Mouse (Mus musculus) forebrain, embryonic 14.5 days (tissue): ENCODE results near the gene Tmem72. TPM values are rescaled to one million over a fixed set of nuclear protein-coding genes. Genes with fewer than 3 reads are reported as not detected.

Source experiments
- ATAC-seq: fragments of 200-750 bp; cut with Nextera tagmentation; 2 replicates; pipeline ENCODE4 v1.8.0; 2017; ENCODE audit warnings: mild to moderate bottlenecking, moderate library complexity
- DNase-seq: peaks from one replicate; pipeline ENCODE4 v3.0.0-alpha.2; 2015; ENCODE audit warnings: low spot score
- H3K27ac ChIP-seq: fragments of 300-500 bp; sonication (generic); 2 replicates; pipeline ENCODE4 v1.5.1; 2014; ENCODE audit warnings: low read depth, mild to moderate bottlenecking, control low read depth, low read length, moderate library complexity
- H3K27me3 ChIP-seq: fragments of 300-500 bp; sonication (generic); replicated peaks from 2 replicates; pipeline ENCODE4 v1.6.1; 2014; ENCODE audit warnings: low read length, control low read depth, mixed read lengths; ENCODE audit not compliant: control insufficient read depth, insufficient read depth
- H3K36me3 ChIP-seq: fragments of 300-500 bp; sonication (generic); 2 replicates; pipeline ENCODE4 v1.6.1; 2014; ENCODE audit warnings: low read length, control low read depth; ENCODE audit not compliant: control insufficient read depth, insufficient read depth
- H3K4me1 ChIP-seq: fragments of 300-500 bp; sonication (generic); 2 replicates; pipeline ENCODE4 v1.6.1; 2014; ENCODE audit warnings: antibody characterized with exemption, low read length, control low read depth; ENCODE audit not compliant: control insufficient read depth, insufficient read depth
- H3K4me2 ChIP-seq: fragments of 300-500 bp; sonication (generic); 2 replicates; pipeline ENCODE4 v1.6.1; 2014; ENCODE audit warnings: mild to moderate bottlenecking, control low read depth, low read length
- H3K4me3 ChIP-seq: fragments of 300-500 bp; sonication (generic); 2 replicates; pipeline ENCODE4 v1.5.1; 2014; ENCODE audit warnings: low read depth, low read length, control low read depth
- H3K9ac ChIP-seq: fragments of 300-500 bp; sonication (generic); 2 replicates; pipeline ENCODE4 v1.6.1; 2014; ENCODE audit warnings: mild to moderate bottlenecking, low read length, control low read depth, moderate library complexity
- H3K9me3 ChIP-seq: fragments of 300-500 bp; sonication (generic); replicated peaks from 2 replicates; pipeline ENCODE4 v1.6.1; 2016; ENCODE audit warnings: low read length, control low read depth, mixed read lengths; ENCODE audit not compliant: control insufficient read depth
- WGBS: fragments of 180-500 bp; shearing (Covaris S2); extraction: QIAGEN DNeasy Blood & Tissue Kit; methylation state at CpG from one replicate; pipeline ENCODE4 v1.1.7; 2014; 5-methylcytosine and 5-hydroxymethylcytosine counted together
- polyA plus RNA-seq: library from polyadenylated mRNA; unstranded; fragments of >200 nt; fragmentation: Nextera tagmentation; extraction: Ambion mirVana; gene quantifications from 2 replicates; pipeline ENCODE4 v1.2.1, GENCODE M21; 2014

Tmem72 gene
- polyA plus RNA-seq, 1 experiment from 2014 or later, result 0.80 TPM

- Histone ChIP-seq H3K4me1 (peaks cover 28% of the 10 kb centered on the region), H3K36me3 (no peaks in the 10 kb centered on the region), H3K4me2 (no peak overlapping the region), H3K27me3 (no peaks in the 10 kb centered on the region), H3K9ac (no peak overlapping the region), H3K9me3 (no peaks in the 10 kb centered on the region), H3K4me3 (no peak overlapping the region), H3K27ac (no peak overlapping the region)
- DNase-seq, result peak; percentile 44
- ATAC-seq, result no peak
- 12% methylated on average over 3 of the region's 3 CpGs for WGBS
Observed at GRCm38 (mm10) chr6:116666892-116667291, 49.8 kb downstream of the Tmem72 start.

DNA sequence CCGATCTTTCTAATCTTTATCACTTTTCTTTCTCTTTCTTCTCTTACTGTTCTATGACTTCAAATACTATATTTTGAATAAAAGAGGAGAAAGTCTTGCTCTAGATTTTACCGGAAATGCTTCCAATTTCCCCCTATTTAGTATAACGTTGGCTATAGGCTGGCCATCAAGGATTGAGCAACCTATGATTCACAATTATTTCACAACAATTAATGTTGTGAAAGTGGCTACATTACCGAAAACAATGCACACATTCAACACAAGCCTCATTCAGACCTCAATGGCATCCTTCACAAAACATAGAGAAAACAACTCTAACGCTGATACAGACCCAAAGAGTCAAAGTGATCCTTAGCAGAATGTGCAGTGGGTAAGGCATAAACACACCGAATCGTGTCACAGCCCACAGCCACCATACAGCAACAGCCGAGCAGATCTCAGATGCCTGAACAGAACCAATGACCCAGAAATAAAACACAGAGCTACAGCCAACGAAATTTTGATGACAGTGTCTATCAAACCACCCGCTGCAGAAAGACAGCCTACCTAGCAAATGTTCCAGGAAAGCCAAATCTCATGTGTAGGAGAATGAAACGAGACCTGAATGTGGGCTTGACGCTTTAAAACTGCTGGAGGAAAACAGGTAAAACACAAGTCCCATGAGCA is 50.5 kb downstream of the Tmem72 start:
- no peak for ATAC-seq
- H3K9me3 ChIP-seq, result no peaks in the 10 kb centered on the region
- WGBS, result 59% methylated on average over 12 of the region's 12 CpGs
- H3K4me1 ChIP-seq, result peaks cover 27% of the 10 kb centered on the region
- DNase-seq, result no peak
- H3K27me3 ChIP-seq, result no peaks in the 10 kb centered on the region
- no peak overlapping the region for H3K4me3 ChIP-seq
- no peak overlapping the region for H3K27ac ChIP-seq
- H3K36me3 ChIP-seq, result no peaks in the 10 kb centered on the region
- H3K9ac ChIP-seq, result no peak overlapping the region
- H3K4me2 ChIP-seq, result no peak overlapping the region

GRCm38 (mm10) chr6:116664830-116665229 is 51.9 kb downstream of the Tmem72 start:
- 72% methylated on average over 3 of the region's 3 CpGs for WGBS
- Histone ChIP-seq H3K27ac (no peak overlapping the region), H3K9me3 (no peaks in the 10 kb centered on the region), H3K4me2 (no peak overlapping the region), H3K4me3 (no peak overlapping the region), H3K27me3 (no peaks in the 10 kb centered on the region), H3K36me3 (no peaks in the 10 kb centered on the region), H3K9ac (no peak overlapping the region), H3K4me1 (peaks cover 14% of the 10 kb centered on the region)
- DNase-seq (no peak), ATAC-seq (no peak)

- no peaks in the 10 kb centered on the region for H3K27me3 ChIP-seq
- DNase-seq, result no peak
- no peak overlapping the region for H3K4me3 ChIP-seq
- no peak for ATAC-seq
- no peak overlapping the region for H3K9ac ChIP-seq
- H3K9me3 ChIP-seq, result no peaks in the 10 kb centered on the region
- H3K4me1 ChIP-seq, result peaks cover 11% of the 10 kb centered on the region
- WGBS, result 84% methylated on average over 6 of the region's 6 CpGs
- no peak overlapping the region for H3K27ac ChIP-seq
- no peaks in the 10 kb centered on the region for H3K36me3 ChIP-seq
- H3K4me2 ChIP-seq, result no peak overlapping the region
Observed at GRCm38 (mm10) chr6:116664031-116664430, 52.7 kb downstream of the Tmem72 start.

DNA sequence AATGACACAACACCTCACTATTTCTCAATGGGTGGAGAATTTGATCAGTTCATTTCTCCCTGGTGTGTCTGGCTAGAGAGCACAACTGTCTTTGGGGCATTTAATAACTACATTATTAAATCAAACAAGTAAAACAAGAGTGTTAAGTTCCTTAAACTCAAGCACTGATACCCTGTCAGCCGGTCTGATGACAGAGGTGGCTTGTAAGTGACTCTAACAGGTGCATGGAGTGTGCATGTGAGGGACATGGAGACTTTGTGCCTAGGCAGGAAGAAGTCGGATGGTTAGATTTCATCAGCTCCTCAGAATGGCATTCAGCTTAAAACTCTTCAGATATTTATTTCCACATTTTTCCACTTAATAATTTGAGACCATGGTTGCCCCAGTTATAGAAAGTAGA is 53.3 kb downstream of the Tmem72 start:
- no peaks in the 10 kb centered on the region for H3K27me3 ChIP-seq
- no peak for DNase-seq
- H3K4me2 ChIP-seq, result no peak overlapping the region
- H3K4me1 ChIP-seq, result peaks cover 11% of the 10 kb centered on the region
- WGBS, result 85% methylated on average over 2 of the region's 2 CpGs
- H3K36me3 ChIP-seq, result no peaks in the 10 kb centered on the region
- H3K27ac ChIP-seq, result no peak overlapping the region
- no peak for ATAC-seq
- H3K4me3 ChIP-seq, result no peak overlapping the region
- H3K9me3 ChIP-seq, result no peaks in the 10 kb centered on the region
- no peak overlapping the region for H3K9ac ChIP-seq

- no peaks in the 10 kb centered on the region for H3K36me3 ChIP-seq
- H3K4me3 ChIP-seq, result no peak overlapping the region
- H3K27me3 ChIP-seq, result no peaks in the 10 kb centered on the region
- DNase-seq (peak; percentile 88), ATAC-seq (peak; percentile 81)
- WGBS, result 63% methylated on average over 9 of the region's 9 CpGs
- H3K4me1 ChIP-seq, result no peaks in the 10 kb centered on the region
- H3K27ac ChIP-seq, result no peak overlapping the region
- H3K9ac ChIP-seq, result no peak overlapping the region
- H3K4me2 ChIP-seq, result no peak overlapping the region
- H3K9me3 ChIP-seq, result no peaks in the 10 kb centered on the region
Observed at GRCm38 (mm10) chr6:116653684-116654454, 62.8 kb downstream of the Tmem72 start.

- ATAC-seq (no peak), DNase-seq (no peak)
- Histone ChIP-seq H3K4me2 (no peak overlapping the region), H3K27ac (no peak overlapping the region), H3K27me3 (no peaks in the 10 kb centered on the region), H3K4me1 (no peaks in the 10 kb centered on the region), H3K9me3 (no peaks in the 10 kb centered on the region), H3K9ac (no peak overlapping the region), H3K36me3 (no peaks in the 10 kb centered on the region), H3K4me3 (no peak overlapping the region)
- 65% methylated on average over 3 of the region's 3 CpGs for WGBS
Observed at GRCm38 (mm10) chr6:116653191-116653590, 63.5 kb downstream of the Tmem72 start.

DNA sequence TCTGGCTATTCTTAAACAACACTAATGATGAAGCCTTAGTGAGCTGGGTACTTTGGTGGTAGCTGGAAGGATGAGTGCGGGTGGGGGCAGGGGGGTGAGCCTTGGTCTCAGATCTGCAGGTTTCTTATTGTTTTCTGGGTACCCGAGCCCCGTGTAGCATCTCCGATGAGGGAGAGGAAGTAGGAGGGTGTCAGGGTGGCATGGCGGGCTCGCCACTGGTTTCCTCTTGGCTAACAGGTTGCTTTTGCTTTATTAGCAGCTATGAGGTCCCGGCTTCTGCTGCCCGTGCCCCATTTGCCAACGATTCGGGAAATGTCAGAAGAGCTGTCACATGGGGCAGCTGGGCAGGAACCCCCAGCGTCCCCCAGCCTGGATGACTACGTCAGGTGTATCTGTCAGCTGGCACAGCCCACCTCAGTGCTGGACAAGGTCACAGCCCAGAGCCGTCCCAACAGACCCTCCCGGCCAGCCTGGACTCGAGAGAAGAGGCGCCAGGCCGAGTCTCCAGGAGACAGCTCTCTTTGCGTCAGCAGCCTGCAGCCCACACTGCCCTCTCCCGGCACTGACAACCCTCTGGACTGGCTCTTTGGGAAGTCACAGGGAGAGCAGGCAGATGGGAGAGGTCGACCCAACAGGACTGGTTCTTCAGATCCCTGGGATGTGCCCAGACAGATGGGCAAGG is 65.1 kb downstream of the Tmem72 start:
- 82% methylated on average over 20 of the region's 20 CpGs for WGBS
- Histone ChIP-seq H3K27ac (no peak overlapping the region), H3K4me2 (no peak overlapping the region), H3K4me3 (no peak overlapping the region), H3K4me1 (no peaks in the 10 kb centered on the region), H3K27me3 (no peaks in the 10 kb centered on the region), H3K9me3 (no peaks in the 10 kb centered on the region), H3K36me3 (no peaks in the 10 kb centered on the region), H3K9ac (no peak overlapping the region)
- ATAC-seq (no peak), DNase-seq (no peak)

- Histone ChIP-seq H3K9me3 (no peaks in the 10 kb centered on the region), H3K4me2 (no peak within 1 kb of the TSS), H3K4me3 (no peak within 1 kb of the TSS), H3K36me3 (0 out of 2 replicates have a peak, but pooled peaks cover under 1% of the 10 kb centered on the region), H3K4me1 (no peaks in the 10 kb centered on the region), H3K27me3 (no peaks in the 10 kb centered on the region), H3K9ac (no peak within 1 kb of the TSS), H3K27ac (no peak within 1 kb of the TSS)
- ATAC-seq, result no peak
- WGBS, result 78% methylated on average over 6 of the region's 6 CpGs
- no peak for DNase-seq
Observed at GRCm38 (mm10) chr6:116650406-116650805, 66.3 kb downstream of the Tmem72 start, which contains the start of gene Depp1. Gene Depp1, plus strand, starts transcription at chr6:116650609.
